Mouse (Mus musculus): ENCODE data around the gene Zfp324.

The Zfp324 gene

DNA sequence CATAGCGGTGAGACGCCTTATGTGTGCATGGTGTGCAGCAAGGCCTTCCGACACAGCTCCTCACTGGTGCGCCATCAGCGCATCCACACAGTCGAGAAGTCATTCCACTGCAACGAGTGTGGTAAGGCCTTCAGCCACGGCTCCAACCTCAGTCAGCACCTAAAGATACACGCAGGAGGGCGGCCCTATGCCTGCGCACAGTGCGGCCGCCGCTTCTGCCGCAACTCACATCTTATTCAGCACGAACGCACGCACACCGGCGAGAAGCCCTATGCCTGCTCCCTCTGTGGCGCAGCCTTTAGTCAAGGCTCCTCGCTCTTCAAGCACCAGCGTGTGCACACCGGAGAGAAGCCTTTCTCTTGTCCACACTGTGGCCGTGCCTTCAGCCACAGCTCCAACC is 5.3 kb downstream of the Zfp324 start:
- no peak for DNase-seq

DNA sequence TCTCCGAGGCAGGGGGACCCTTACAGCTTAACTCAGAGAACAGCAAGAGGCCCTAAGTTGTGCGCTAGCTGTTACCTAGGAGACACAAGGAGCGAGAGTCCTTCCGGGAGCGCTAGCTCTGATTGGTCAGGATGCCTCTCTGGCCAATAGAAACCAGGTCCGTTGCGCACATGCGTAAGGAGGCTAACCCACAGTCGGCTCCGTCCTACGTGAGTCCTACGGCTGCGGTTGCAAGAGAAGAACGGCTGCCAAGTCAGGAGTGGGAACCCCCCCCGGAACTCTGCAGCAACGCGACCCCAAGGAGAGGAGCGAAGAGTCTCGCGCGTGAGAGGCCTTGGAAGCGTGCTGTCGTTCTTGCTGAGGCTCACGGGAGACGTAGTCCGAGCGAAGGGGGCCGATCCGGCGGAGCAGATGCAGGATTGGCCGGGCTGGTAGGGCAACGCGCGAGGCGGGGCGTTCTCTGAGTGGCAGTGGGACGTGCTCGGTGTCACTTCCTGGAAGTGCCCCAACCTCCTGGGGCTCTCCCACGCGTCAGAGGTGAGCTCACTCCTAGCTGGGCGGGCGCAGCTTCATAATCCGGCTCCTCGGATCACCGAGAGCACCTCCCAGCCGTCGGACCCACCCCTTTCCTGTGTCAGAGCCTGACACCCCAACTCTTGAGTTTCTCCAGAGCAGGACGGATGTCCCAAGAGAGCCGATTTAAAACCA is 12.2 kb downstream of the Zfp324 start, which contains the start of gene Zfp446:
Zfp446 (plus strand) TSS at position 167 of the 708 bp plus-strand sequence.
- DNase-seq: peak; percentile 99

DNA sequence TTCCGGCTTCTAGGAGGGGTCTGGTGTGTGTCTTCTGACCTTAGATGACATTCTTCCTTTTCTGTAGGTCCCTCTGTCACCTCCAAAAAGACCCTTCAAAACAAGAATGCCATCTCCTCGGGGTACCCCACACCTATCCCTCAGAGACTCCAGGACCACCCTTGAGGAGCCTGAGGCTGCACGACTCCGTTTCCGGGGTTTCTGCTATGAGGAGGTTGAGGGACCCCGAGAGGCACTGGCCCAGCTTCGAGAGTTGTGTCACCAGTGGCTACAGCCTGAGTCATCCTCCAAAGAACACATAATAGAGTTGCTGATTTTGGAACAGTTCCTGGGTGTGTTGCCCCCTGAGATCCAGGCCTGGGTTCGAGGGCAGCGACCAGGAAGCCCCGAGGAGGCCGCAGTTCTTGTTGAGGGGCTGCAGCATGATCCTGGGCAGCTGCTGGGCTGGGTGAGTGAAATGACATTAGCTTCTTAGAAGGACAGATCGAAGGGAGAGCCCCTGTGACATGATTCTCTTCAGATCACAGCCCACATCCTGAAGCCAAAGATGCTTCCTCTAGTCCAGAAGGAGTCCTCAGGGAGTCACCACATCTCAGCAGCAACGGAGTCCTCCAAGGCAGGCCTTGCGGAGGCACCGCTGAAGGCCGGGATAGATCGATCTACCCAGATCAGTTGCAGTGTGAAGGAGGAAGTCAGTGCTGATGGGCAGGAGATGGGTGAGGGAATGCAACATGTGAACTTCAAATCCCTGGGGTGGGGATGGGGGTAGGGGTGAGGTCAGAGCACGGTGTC is 13.5 kb downstream of the Zfp324 start:
- DNase-seq: no peak

DNA sequence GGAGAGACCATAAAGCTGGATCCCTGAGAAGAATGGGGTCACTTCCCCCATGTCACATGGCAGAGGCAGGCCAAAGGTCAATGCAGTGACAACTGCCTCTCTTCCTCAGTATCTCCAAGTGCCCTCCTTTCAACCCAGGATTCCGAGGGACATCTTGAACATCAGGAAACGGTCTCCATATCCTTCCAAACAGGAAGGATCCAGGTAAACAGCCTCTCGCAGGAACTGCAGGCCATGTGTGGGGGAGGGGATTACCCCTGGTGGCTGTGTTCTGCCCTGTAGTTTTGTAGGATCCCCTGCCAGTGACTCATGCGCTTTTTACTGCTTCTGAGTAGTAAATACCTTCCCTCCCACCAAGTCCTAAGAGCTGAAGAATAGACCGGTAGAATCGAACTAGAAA is 14.1 kb downstream of the Zfp324 start:
- DNase-seq: no peak

DNA sequence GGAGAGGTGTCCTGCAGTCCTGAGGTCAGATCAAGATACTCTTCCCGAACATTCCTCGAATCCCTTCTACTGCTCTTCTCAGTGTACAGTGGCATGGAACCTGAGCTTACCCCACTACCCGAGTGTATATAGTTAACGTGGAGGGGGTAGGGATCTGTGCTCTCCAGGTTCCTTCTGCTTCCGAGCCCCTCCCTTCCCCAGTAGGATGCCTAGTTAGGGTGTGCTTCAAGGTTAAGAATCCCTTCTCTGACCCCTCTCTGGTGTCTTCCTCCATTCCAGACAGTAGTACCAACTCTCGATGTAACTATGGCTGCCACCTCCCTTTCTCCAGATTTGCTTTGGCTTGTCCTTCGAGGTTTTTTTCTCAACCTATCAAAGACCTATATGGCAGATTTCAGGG is 14.7 kb downstream of the Zfp324 start:
- no peak for DNase-seq

DNA sequence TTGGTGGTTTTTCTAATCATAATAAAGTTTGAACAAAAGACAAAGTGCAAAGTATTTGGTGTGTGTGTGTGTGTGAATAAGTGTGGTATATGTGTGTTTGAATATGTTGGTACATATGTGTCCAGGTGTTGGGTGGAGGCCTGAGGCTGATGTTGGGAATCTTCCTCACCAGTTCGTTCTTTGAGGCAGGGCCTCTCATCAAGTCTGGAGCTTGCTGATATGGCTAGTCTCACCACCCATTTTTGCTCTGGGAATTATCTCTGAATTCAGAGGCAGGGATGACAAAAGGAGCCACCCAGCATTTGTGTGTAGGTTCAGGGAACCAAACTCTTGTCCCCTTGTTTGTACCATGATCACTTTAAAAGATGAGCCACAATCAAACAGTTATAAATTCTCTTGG is 20.1 kb downstream of the Zfp324 start:
- DNase-seq: no peak

DNA sequence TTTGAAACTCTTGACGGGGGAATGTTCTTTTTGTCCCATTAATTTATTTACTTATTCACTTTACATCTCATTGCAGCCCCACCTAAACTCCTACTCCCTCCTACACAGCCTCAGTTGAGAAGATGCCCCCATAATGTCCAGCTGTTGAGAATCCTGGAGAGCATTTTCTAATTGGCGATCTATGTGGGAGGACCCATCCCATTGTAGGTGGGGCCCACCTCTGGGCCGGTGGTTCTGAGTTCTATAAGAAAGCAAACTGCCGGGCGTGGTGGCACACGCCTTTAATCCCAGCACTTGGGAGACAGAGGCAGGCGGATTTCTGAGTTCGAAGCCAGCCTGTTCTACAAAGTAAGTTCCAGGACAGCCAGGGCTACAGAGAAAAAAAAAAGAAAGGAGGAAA is 21.3 kb downstream of the Zfp324 start:
- DNase-seq: no peak

DNA sequence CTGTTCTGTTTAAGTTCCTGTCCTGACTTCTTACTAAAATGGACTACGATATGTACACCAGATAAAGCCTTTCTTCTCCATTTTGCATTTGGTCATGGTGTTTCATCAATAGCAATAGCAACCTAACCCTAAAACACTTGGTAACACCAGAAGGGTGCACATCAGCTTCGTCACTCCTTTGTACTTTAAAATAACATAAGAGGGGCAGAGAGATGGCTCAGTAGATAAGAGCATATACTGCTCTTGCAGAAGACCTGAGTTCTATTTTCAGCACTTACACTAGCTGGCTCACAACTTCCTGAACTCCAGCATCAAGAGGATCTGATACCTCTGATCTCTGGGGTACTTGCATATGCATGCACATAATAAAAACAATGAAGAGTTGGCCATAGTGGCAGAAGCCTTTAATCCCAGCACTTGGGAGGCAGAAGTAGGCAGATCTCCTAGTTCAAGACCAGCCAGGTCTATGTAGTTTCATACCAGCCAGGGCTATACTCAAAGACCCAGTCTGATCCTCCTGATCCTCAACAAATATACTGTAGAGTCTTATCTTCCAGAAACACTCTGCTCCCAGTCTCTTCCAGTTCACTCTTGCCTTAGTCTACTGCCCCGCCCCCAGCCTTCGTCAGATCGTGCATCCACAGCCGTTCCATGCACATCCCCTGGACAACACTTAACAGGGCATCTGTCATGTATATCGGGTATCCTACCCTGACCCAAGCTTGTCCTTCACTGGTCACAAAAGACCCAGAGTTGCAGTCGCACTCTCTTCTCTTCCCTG is 22.0 kb downstream of the Zfp324 start:
- no peak for DNase-seq

DNA sequence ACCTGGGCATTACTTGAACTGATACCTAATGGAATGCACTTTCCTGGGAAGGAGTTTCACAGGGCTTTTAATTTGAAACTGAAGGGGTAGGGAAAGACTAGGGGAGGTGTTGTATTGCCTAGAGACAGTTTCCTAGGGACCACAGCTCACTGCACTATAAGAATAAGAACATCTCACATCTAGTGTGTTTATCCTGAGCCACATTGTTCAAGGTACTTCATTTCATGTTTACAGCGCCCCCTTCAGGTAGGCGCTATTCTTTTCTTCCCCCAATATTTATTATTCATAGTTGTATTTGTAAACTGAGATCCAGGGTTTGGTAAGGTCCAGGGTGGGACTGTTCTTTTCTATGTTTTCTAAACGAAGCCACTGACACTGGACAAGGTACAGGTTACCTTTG is 26.6 kb downstream of the Zfp324 start:
- peak in 1 of 2 experiments; percentile 59 for DNase-seq

DNA sequence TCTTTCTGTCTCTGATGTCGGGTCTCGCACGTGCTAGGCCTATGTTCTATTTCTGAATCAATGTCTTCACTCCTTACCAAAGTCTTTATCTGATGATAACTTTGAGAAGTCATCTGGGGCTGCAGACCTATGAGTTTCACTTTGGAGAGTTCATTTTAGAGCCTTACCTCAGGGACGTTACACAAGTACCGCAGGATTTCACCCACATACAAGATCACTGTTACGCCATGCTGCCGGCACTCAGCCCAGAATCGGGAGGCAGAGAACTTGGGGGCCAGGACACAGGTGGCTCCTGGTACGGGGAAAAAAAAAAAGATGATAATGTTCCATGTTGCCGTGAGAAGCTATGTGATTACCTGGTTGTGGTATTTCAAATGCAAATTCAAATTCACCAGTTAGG is 27.5 kb downstream of the Zfp324 start:
- no peak for DNase-seq

DNA sequence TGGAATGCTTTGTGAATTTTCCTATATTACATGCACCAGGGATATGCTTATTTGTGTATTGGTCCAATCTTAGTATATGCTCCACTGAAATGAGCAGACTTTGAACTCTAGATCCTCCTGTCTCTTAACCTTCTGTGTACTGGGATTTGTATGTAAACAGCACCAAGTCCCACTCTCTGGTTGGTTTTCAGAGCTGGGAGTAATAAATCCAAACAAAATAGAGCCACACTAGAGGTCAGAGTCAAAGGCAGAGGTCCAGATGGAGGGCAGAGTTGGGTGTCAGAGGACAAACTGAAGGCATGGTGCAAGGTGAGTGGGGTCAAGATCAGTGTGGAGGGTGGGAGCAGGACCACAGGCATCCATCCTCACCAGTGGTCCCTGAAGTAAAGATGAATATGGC is 30.2 kb downstream of the Zfp324 start:
- no peak for DNase-seq

DNA sequence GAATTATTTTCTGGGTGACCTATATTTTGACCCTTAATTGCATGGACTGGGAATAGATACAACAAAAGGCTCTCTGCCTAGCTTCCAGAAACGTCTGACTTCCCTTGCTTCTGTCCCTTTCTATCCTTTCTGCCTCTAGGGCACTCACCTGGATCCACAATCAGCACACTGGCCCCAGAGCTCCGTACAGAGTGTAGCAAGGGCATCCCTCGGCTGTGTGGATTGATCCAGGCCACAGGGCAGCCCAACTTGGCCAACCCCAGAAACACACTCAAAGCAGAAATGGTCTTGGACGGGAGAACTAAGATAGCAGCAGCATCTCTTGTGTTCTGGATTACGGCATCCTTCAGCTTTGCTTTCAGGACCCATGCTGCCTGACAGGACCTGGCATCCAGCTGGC is 31.6 kb downstream of the Zfp324 start:
- DNase-seq: no peak

DNA sequence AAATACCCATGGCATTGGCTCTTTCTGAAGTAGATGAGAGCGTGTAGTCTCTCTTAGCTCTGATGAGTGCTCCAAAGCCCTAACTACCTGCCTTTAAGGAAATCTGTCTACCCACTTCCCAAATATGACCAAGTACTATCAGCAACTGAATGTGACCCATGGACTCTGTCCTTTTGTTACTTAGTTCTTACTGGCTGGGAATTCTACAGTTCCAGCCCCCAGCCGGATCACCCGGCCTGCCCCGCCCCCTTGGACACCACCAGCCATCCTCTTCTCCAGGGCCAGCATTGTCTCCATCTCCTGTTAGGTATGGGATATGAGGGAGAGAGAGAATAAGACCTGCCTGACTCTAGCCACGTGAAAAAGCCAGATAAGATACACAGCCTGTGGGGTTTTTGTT is 32.4 kb downstream of the Zfp324 start, which contains the start of gene Slc27a5:
Slc27a5 (minus strand) TSS at position 140 of the 400 bp plus-strand sequence.
- DNase-seq: no peak

DNA sequence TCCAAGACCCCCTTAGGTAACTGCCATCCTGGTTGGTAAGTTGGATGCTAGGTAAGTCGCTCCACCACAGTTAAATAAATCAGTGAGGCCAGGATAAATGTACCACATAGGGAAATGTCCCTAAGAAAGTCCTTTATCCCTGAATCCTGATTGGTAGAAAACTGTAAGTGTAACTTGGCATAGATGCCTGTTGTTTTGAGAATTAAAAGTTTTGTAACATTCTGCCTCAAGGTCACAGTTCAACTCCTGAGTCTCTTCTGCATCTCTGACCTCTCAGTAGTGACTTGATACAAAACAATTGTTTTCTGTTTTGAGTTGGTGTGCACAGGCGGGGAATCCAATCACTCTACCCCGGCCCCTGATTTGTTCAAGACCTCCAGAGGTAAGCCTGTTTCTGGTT is 33.2 kb downstream of the Zfp324 start, which contains the start of gene Trim28:
Trim28 (plus strand) TSS at position 264 of the 400 bp plus-strand sequence.
- no peak for DNase-seq

DNA sequence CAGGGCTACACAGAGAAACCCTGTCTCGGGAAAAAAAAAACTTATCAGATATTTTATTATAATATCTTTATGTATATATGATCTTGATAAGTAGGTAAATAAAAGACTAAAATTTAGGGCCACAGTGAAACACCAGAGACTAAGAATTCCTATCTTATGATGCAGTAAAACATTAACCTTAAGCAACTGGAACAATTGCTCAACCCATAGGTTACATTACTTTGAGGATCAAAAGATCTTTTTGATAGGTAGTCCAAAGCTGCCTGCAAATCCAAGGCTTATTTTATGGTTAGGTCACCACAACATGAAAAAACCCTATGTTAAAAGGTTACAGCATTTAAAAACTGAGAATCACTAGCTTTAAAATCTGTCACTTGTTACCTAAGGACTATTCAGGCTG is 35.9 kb downstream of the Zfp324 start:
- DNase-seq: no peak

DNA sequence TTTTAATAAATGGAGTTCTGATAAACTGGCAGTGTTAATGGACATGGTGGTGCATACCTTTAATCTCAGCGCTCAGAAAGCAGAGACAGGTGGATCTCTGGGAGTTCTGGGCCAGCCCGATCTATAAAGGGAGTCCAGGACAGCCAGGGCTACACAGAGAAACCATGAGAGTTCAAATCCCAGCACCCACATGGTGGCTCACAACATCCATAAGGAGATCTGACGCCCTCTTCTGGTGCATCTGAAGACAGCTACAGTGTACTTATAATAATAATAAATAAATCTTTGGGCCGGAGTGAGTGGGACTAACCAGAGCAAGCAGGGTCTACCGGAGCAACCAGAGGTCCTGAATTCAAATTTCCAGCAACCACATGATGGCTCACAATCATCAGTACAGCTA is 37.7 kb downstream of the Zfp324 start:
- no peak for DNase-seq

DNA sequence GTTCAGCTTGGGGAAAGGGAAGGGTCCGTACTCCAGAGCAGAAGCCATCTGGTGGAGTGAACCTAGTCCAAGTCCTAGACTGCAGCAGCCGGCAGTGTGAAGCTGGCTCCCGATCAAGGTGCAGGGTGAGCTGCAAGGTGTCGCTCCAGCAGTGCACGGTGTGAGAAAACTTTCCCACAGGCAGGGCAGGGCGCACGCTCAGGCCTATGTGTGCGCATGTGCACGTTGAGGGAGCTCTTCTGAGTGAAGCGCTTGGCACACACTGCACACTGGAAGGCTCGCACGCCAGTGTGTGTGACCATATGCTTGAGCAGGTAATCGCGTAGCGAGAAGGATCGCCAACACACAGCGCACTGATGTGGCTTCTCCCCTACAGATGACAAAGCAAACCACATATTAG is 40.4 kb downstream of the Zfp324 start:
- no peak for DNase-seq

DNA sequence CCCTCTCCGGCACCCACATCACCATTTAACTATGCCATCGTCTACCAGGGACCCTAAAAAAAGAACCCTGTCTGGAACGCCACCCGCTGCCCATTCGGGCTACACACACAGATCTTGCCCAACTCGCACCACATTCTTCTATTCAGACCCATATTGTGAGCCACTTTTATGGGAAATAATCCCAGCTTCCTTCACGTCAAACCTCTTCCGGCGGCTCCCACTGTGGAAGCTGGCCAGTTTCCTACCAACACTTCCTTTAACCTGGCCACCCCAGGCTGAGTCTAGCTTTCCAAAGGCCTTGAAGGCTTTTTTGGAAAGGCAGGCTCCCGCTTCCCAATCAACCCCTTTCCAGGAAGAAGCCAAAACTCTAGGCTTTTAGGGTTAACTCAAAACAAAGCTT is 40.9 kb downstream of the Zfp324 start:
- peak; percentile 41 to 58 for DNase-seq

DNA sequence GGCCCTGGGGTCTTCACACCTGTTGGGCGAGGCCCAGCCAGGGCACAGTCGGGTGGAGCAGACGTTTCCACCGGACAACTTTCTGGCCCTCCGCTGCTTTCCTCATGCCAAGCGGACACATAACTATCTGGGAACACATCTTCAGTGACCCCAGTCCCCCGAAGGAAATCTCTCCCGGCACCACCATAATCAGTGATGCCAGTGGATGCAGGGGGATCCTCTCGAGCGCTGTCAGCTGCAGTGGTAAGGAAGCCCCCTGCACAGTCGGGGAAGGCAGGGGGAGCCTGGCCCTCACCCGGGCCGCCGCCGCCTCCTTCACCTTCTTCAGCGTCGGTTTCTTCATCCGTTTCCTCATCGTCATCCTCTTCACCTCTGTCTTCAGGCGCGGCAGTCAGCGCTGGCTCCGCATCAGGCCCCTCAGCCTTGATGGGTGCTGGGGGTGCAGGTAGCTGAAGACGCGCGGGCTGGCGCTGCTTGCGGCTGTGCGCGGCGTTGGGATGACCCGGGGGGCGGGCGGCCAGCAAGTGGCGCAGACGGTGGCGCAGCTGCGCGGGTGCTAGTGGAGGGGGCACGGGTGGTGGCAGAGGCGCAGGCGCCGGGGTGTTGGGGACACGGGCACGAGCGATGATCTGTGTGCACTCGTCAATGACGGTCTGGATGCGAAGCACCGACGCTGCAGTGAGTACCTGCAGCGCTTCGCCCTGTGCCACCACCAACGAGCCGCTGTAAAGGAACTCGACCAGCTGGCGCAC is 41.9 kb downstream of the Zfp324 start:
- DNase-seq: no peak

DNA sequence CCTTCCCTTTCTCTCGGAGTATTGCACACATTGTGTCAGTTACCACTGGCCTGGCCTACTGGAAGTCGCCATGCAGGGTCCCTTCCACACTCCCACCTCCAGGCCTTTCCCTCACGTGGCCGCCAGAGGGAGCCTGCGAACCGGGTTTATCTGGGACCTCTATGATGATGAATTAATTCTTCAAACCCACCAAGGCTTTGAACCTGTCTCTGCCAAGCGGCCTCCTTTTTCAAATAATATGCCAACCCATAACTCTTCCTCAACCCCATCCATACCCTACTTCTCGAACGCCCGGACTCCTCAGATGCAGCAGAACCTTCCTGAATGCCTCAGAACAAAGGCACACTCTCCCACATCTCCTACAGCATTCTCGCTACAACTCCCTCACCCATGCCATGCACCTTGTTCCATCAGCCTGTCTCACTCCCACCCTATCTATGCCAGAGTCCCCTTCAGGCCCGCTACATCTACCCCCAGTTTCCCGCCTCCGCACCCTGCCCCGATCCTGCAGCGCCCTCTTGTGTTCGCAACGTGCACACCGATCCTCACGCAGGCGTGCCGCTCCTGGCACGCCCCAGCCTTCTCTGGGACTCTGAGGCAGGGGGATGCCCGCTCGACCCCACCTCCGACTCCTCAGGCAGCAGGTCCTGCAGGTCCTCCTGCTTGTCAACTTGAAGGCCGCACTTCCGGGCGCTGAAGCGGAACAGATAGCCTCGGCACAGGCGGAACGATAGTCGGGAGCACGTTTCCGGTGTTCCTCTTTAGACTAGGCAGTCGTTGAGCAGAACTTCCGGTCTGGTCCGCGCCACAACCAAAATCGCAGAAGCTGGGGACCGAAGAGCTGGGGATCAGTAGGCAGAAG is 43.7 kb downstream of the Zfp324 start:
- peak; percentile 93 to 95 for DNase-seq

Measured in kidney, postnatal 36 days (tissue).